Mouse (Mus musculus) splenic B cell, adult 2 months (primary cell): ENCODE results near the gene Rab22a.

Source experiments
- DNase-seq: peaks from one replicate; pipeline ENCODE4 v3.0.0-alpha.2; 2011; ENCODE audit warnings: low read depth, low spot score
- H3K27me3 ChIP-seq: 2 replicates; pipeline ENCODE4 v1.6.1; 2012; ENCODE audit warnings: mild to moderate bottlenecking, low read length, moderate library complexity, mixed read lengths; ENCODE audit not compliant: control insufficient read depth, poor library complexity, insufficient read depth, severe bottlenecking
- H3K36me3 ChIP-seq: 2 replicates; pipeline ENCODE4 v1.6.1; 2012; ENCODE audit warnings: mild to moderate bottlenecking, low read length, moderate library complexity, mixed read lengths; ENCODE audit not compliant: control insufficient read depth, poor library complexity, insufficient read depth, severe bottlenecking

Rab22a gene

DNA sequence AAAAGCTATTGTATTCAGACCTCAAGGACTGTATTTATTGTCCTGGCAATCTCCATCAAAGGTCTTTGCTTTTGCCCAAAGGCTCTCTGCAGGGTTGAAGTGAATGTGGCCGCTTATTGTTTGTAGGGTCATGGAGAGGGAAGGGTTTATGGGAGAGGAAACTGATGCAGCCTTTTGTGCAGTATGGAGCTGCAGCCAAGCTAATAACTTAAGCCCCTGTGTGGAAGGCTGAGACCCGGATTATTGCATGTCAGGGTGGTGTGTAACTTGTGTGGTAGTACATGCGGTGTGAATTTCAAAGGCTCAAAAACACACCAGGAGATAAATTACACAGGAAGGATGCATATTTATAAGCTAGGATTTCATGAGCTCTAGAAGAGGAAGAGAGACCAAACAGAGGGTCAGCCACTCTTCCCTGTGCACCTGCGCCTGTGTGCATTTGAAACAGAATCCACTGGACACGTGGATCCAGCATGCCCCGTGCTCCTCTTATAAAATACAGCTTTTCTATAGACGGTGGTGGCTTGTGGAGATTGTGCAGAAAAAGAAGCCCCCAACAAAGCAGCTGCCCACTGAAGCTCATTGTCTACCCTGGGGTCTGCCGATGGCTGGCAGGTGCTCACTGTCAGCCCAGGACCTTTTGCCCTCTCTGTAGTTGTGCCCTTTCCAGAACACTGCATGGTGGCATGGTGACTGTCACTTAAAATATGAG lies 96.0 kb downstream of the Rab22a start:
- DNase-seq, result no peak
- H3K27me3 ChIP-seq, result no peaks in the 10 kb centered on the region
- H3K36me3 ChIP-seq, result no peaks in the 10 kb centered on the region
